Mouse (Mus musculus) left cerebral cortex, postnatal 4 days (tissue): ENCODE data around the gene Icosl. TPM values are rescaled to one million over a fixed set of nuclear protein-coding genes. Genes with fewer than 3 reads are reported as not detected.
"Not testable (repeated sequence)": the region's sequence is repeated elsewhere in the genome, so short reads cannot be mapped to it uniquely, and the experiment has no call there.

Source experiments
- DNase-seq: peaks from one replicate; pipeline ENCODE4 v3.0.0-alpha.2; 2022
- intact Hi-C: fragments of 180-260 bp; cut with DNase I; formaldehyde crosslinking; loops from one replicate; pipeline ENCODE4 v1.15.1; 2025
- total RNA-seq, 2 experiments: library from RNA; stranded (reverse); gene quantifications; 2 replicates each; pipeline ENCODE4 v1.2.3; 2021

The Icosl gene
- total RNA-seq, 2 experiments from 2014 or later = 0.85 to 0.98 TPM

- DNase-seq = no peak
- intact Hi-C loops = no loop called here
These were observed 5.0 kb downstream of the Icosl start for GRCm38 (mm10) chr10:78074151-78074550.

DNA sequence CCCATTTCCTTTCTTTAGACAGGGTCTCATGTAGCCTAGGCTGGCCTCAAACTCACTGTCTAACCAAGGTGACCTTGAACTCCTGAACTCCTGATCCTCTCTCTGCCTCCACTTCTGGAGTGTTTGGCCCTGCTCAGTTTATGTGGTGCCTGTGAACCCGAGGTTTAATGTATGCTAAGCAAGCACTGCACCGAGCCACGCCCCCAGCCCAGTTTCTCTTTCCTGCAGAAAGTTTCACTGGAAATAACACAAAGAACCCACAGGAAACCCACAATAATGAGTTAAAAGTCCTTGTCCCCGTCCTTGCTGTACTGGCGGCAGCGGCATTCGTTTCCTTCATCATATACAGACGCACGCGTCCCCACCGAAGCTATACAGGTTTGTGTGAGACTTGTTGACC is 5.9 kb downstream of the Icosl start:
- intact Hi-C loops = no loop called here
- DNase-seq = no peak

GRCm38 (mm10) chr10:78077862-78078261 is 8.8 kb downstream of the Icosl start:
- DNase-seq = no peak
- intact Hi-C loops = no loop called here

GRCm38 (mm10) chr10:78078276-78078675 is 9.2 kb downstream of the Icosl start:
- intact Hi-C loops = no loop called here
- DNase-seq = no peak

- intact Hi-C loops = no loop called here
- DNase-seq = no peak
These were observed 11.0 kb downstream of the Icosl start for GRCm38 (mm10) chr10:78079955-78080591.

DNA sequence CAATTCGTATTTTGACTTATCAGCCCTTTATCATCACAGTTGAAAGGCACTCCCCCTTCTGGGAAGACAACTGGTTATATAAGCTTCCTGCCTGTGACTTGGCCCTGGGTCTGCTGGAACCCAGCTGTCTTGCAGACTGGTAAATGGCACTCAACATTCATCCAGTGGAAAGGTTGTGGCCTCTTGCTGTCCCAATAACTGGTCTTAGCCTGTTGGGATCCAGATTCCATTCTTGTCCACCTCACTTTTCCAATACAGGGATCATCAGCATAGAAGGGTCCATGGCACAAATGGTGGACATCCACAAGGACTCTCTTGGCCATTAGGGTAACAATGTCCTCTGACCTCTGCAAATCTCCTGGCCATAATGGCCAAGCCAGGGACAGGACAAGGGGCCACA is 15.0 kb downstream of the Icosl start:
- no peak for DNase-seq
- intact Hi-C loops = no loop called here

GRCm38 (mm10) chr10:78085711-78086110 is 16.6 kb downstream of the Icosl start:
- DNase-seq = no peak
- intact Hi-C loops = no loop called here

DNA sequence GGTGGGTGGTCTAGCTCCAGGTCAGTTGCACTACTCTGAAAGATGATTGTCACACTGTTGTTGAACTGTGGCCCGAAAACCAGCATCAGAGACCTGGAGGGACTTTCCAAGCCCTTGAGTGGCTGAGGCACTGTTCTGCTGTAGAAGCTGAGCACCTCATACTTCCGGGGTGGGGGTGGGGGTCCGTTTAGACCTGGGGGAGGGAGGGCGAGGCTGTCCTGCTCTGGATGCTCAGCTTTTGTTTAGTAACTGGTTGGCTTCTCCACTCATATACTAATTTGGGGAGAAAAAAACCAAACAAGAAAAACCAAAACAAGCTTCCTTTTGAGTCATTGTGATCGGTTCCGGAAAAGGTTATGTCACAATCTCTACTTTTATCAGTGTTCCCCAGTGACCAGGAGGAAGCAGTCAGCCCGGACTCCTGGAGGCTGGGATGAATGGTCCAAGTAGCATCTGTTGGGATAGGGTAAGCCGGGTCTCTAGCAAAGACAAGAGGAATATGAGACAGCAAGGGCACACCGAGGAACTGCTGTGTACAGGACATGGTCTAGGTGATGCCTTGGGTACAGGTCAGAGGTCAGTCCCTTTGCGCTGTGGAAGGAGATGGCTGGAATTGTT is 17.5 kb downstream of the Icosl start:
- intact Hi-C loops = no loop called here
- DNase-seq = no peak

DNA sequence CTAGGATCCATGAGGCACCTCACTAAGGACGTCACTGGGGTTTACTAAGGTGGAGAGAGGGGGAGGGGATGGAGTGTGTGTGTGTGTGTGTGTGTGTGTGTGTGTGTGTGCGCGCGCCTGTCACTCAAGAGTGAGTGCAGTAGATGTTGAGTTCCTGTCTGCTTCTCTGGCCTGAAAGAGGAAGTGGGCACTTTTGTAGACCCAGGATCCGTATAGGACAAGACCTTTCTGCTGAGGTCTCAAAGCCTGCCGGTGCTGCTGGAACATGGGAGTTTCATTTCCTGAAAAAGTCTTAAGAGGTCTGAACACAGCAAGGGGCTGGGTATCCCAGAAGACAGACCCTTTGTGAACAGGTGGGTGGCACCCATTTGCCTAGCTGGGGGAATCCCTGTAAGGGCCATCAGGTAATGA is 18.0 kb downstream of the Icosl start:
- no peak for DNase-seq
- intact Hi-C loops = no loop called here

DNA sequence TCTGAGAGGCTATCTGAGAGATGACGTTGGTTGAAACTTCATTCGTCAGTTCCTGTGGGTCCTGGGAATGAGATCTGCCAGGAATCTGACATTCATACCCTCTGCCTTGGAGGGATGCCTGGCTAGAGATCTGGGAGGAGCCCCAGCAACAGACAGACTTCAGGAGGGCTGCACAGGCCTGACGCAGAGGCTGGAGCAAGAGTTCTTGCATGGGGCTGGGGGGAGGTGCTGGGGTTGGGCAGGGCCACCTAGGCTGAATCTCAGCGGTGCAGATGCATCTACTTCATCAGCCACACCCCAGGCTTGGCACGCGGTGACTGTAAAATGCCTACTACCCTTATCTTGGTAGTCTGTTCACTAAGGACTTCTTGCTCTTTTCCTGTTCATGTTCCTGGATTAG is 21.1 kb downstream of the Icosl start:
- DNase-seq = peak; percentile 13
- intact Hi-C loops = no loop called here

GRCm38 (mm10) chr10:78090706-78091491 is 21.8 kb downstream of the Icosl start:
- intact Hi-C loops = no loop called here
- no peak for DNase-seq

GRCm38 (mm10) chr10:78091865-78092724 is 23.0 kb downstream of the Icosl start:
- DNase-seq = no peak
- intact Hi-C loops = no loop called here

DNA sequence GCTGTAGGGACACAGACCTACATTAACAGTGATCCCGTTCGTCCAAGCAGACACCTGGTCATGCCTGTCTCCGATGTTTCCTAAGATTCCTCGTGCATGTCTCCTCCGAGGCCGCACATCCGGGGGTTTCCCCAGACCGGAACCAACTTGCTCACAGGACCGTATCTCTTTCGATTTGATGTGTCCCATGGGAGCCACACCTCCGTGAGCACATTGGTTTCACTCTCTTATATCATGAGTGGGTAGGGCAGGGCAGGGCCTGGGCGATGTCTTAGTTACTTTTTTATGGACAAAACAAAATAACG is 23.6 kb downstream of the Icosl start:
- intact Hi-C loops = no loop called here
- DNase-seq = no peak

- intact Hi-C loops = no loop called here
- DNase-seq = no peak
These were observed 26.1 kb downstream of the Icosl start for GRCm38 (mm10) chr10:78095221-78095620.

- no peak for DNase-seq
- intact Hi-C loops = no loop called here
These were observed 27.1 kb downstream of the Icosl start for GRCm38 (mm10) chr10:78095954-78096931.

DNA sequence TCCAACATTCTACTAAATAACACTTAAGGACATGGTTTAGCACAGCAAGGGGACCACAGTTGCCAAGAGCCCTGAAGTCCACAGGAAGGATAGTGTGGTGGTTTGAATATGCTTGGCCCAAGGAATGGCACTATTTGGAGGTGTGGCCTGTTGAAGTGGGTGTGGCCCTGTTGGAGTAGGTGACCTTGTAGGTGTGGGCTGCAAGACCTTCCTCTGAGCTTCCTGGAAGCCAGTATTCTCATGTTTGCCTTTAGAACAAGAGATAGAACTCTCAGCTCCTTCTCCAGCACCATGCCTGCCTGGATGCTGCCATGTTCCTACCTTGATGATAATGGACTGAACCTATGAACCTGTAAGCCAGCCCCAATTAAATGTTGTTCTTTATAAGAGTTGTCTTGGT is 30.8 kb downstream of the Icosl start:
- DNase-seq, intact Hi-C loops: not testable (repeated sequence)

DNA sequence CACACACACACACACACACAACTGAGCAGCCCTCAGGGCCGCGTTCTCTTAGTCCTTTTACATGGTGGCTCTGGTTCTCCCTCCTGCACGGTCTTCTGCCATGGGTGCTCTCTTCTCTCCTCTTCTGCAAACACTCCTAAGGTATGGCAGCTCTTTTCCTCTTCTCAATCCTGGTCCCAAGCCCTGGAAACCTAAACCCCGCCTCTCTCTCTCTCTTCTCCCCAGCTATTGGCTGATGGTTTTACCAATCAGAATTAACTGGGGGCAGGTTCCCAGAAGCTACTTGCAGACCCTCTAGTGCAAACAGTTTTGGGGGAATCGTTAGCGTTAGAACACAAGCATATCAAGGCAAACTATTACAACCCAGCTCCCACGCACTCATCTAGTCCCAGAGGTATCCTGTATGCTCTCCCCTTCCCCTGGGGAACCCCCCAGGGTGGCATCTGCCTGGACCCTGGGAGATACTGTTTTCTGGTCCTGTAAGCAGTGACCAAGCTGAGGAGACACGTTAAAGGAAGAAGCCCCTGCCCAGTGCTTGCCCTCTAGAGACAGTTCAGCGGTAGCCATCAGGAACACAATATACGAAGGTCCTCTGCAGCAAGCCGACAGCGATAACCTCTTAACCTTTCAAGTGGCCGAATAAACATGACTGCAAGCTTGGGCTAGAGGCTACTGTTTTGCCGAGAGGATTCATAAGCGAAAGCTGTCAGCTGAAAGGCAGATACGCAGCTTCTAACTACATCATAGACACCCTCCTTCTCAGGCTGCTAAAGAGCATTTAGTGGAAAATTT is 32.1 kb downstream of the Icosl start:
- intact Hi-C loops = no loop called here

DNA sequence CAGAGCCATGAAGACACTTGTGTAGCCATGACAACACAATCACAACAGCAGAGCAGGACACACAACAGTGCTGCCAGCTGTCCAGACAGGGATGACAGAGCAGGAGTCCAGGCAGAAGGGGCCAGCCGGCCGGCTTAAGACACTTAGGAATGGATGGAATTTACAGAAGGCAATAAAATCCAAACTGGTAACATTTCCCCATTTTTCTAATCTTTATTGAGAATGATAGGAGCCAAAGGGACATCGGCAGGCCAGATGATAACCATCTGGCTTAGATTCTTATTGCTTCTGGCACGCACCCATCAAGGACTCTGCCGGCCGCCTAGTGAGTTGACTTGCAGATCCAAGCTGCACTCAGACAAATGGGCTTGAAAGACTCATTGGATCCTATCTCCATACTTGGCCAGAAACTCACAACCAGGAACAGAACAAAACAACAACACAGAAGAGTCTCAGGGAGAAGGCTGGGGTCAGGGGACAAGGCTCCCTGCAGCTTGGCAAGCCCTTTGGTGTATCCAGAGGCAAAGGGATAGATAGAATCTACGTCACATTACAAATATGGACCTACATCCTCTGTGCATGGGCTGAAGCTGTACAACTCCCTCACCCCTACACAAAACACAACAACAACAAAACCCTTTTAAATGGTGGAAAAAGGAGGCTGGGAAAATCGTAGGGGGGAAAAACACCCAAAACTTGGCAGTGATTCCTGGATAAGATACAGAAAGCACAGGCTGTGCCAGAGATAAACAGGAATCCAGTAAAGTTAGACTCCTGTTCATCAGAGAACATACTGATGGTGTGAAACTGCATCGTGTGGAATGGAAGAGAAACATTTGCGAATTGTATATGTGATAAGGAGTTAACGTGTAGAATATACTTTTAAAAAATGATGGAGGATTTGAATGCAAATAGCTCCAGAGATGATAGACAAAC is 35.7 kb downstream of the Icosl start:
- DNase-seq = peak; percentile 48

More for the DNA sequence above, 32.1 kb downstream of the Icosl start:
- DNase-seq = no peak

More for the DNA sequence above, 35.7 kb downstream of the Icosl start:
- intact Hi-C loops = no loop called here
